Mouse (Mus musculus): ENCODE results near the gene Fbxw11.
"Not testable (repeated sequence)": the region's sequence is repeated elsewhere in the genome, so short reads cannot be mapped to it uniquely, and the experiment has no call there.

Gene Fbxw11

GRCm38 (mm10) chr11:32708739-32709501 is 66.4 kb downstream of the Fbxw11 start:
- no peak for DNase-seq (ENCODE audit: low spot score in 2 of 2)

- peak in 1 of 2 experiments; percentile 73 for DNase-seq (ENCODE audit: low spot score in 2 of 2)
These were observed 67.0 kb downstream of the Fbxw11 start for GRCm38 (mm10) chr11:32709563-32709962.

- peak in 1 of 2 experiments; percentile 48 for DNase-seq (ENCODE audit: low spot score in 2 of 2)
These were observed 71.7 kb downstream of the Fbxw11 start for GRCm38 (mm10) chr11:32714230-32714629.

GRCm38 (mm10) chr11:32714896-32715295 is 72.4 kb downstream of the Fbxw11 start:
- no peak for DNase-seq (ENCODE audit: low spot score in 2 of 2)

- DNase-seq (ENCODE audit: low spot score in 2 of 2), result no peak
These were observed 73.0 kb downstream of the Fbxw11 start for GRCm38 (mm10) chr11:32715495-32715894.

- no peak for DNase-seq (ENCODE audit: low spot score in 2 of 2)
These were observed 73.4 kb downstream of the Fbxw11 start for GRCm38 (mm10) chr11:32715970-32716369.

GRCm38 (mm10) chr11:32716876-32717275 is 74.4 kb downstream of the Fbxw11 start:
- DNase-seq (ENCODE audit: low spot score in 2 of 2), result no peak

- DNase-seq (ENCODE audit: low spot score in 2 of 2), result not testable (repeated sequence)
These were observed 75.2 kb downstream of the Fbxw11 start for GRCm38 (mm10) chr11:32717711-32718110.

GRCm38 (mm10) chr11:32718371-32718770 is 75.8 kb downstream of the Fbxw11 start:
- DNase-seq (ENCODE audit: low spot score in 2 of 2), result no peak

GRCm38 (mm10) chr11:32718979-32719378 is 76.5 kb downstream of the Fbxw11 start:
- DNase-seq (ENCODE audit: low spot score in 2 of 2), result no peak

- DNase-seq (ENCODE audit: low spot score in 2 of 2), result no peak
These were observed 80.1 kb downstream of the Fbxw11 start for GRCm38 (mm10) chr11:32722653-32723052.

- DNase-seq (ENCODE audit: low spot score in 2 of 2), result no peak
These were observed 80.8 kb downstream of the Fbxw11 start for GRCm38 (mm10) chr11:32723287-32723686.

GRCm38 (mm10) chr11:32725171-32725570 is 82.6 kb downstream of the Fbxw11 start:
- no peak for DNase-seq (ENCODE audit: low spot score in 2 of 2)

- no peak for DNase-seq (ENCODE audit: low spot score in 2 of 2)
These were observed 89.9 kb downstream of the Fbxw11 start for GRCm38 (mm10) chr11:32732467-32732866.

GRCm38 (mm10) chr11:32733195-32733594 is 90.7 kb downstream of the Fbxw11 start:
- DNase-seq (ENCODE audit: low spot score in 2 of 2), result peak in 1 of 2 experiments; percentile 8

GRCm38 (mm10) chr11:32736371-32736770 is 93.8 kb downstream of the Fbxw11 start:
- no peak for DNase-seq (ENCODE audit: low spot score in 2 of 2)

GRCm38 (mm10) chr11:32737729-32738128 is 95.2 kb downstream of the Fbxw11 start:
- no peak for DNase-seq (ENCODE audit: low spot score in 2 of 2)

- no peak for DNase-seq (ENCODE audit: low spot score in 2 of 2)
These were observed 101.4 kb downstream of the Fbxw11 start for GRCm38 (mm10) chr11:32743891-32744290.

- DNase-seq (ENCODE audit: low spot score in 2 of 2), result peak in 1 of 2 experiments; percentile 18
These were observed 101.9 kb downstream of the Fbxw11 start for GRCm38 (mm10) chr11:32744463-32744862.

- DNase-seq (ENCODE audit: low spot score in 2 of 2), result no peak
These were observed 102.9 kb downstream of the Fbxw11 start for GRCm38 (mm10) chr11:32745466-32745865.

- DNase-seq (ENCODE audit: low spot score in 2 of 2), result no peak
These were observed 103.5 kb downstream of the Fbxw11 start for GRCm38 (mm10) chr11:32746036-32746435.

- peak in 1 of 2 experiments; percentile 8 for DNase-seq (ENCODE audit: low spot score in 2 of 2)
These were observed 104.0 kb downstream of the Fbxw11 start for GRCm38 (mm10) chr11:32746475-32746874.

- DNase-seq (ENCODE audit: low spot score in 2 of 2), result no peak
These were observed 106.3 kb downstream of the Fbxw11 start for GRCm38 (mm10) chr11:32748800-32749199.
